Mouse (Mus musculus): ENCODE data around the gene Cxcr5.

Cxcr5 gene

DNA sequence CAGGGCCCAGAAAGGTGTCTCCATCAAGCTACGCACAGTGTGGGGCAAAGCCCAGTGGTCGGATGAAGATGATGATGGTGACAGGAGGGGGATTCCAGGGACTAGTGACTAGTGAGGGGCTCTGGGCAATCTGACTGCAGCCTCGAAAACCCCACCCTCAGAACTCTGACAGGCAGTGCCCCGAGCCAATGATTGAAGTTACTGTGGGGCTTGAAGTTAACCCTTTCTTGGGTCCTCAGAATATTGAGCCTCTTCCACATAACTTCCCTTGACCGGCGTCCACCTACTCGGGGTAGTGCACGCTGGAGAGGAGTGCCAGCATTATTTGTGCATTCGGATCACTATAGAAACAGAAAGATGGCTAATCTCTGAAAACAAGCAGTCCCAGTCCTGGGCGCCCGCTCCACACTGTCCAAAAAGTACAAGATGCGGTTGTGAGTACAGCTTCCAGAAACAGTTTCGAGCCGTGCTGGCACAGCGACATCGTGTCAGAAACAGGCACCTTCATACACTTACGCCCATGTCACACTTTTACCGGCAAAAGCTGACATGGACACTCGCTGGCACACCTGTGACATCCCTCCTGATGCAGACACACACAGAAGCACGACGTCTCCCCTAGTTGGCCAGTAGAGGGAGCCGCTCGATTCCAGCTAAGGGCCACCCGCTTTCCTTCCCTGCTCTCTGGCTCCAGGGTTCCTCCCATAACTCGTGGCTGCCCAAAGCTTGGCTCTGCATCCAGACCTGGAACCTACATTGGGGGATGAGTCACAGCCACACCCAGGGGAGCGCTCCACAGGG is 81.8 kb downstream of the Cxcr5 start:
- peak; percentile 94 for DNase-seq (ENCODE audit: inconsistent ontology term)

GRCm38 (mm10) chr9:44478959-44479605 is 82.6 kb downstream of the Cxcr5 start:
- peak; percentile 90 for DNase-seq (ENCODE audit: inconsistent ontology term)

- DNase-seq (ENCODE audit: inconsistent ontology term) = peak; percentile 89
Observed at GRCm38 (mm10) chr9:44478229-44478921, 83.3 kb downstream of the Cxcr5 start.

- peak; percentile 66 for DNase-seq (ENCODE audit: inconsistent ontology term)
Observed at GRCm38 (mm10) chr9:44477339-44478228, 84.1 kb downstream of the Cxcr5 start.

DNA sequence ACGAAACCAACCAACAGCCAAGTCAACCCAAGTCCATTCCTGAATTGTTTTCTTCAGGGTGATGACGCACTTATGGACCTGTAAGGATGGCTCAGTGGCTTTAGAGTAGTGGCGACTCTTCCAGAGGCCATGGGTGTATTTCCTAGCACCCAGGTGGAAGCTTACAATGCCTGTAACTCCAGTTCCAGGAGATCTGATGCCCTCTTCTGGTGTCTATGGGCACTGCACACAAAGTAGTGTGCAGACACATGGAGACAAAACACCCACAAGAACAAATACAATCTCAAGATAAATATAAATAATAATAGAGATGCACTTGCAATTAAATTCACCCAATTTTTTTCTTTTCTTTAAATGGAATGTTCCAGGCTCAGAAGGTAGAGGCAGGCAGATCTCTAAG is 85.7 kb downstream of the Cxcr5 start:
- DNase-seq (ENCODE audit: inconsistent ontology term) = no peak

DNA sequence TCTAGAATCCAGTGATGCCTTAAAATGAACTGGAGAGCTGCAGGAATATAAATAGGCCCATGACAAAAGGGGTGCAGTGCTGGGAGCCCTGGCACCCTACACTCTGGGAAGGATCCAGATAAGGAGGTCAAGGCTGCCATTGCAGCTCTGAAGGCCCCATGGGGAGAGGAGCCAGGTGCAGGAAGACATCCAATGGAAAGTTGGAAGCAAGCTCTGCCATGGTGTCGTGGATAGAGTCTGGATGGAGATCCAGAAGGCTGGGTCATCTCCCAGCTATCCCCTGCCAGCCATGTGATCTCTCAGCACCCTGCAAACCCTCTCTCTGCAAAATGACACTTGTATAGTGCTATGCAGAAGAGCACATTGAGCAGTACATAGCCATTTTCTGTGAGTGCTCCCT is 87.3 kb downstream of the Cxcr5 start:
- DNase-seq (ENCODE audit: inconsistent ontology term) = no peak

GRCm38 (mm10) chr9:44473184-44473583 is 88.5 kb downstream of the Cxcr5 start:
- no peak for DNase-seq (ENCODE audit: inconsistent ontology term)

DNA sequence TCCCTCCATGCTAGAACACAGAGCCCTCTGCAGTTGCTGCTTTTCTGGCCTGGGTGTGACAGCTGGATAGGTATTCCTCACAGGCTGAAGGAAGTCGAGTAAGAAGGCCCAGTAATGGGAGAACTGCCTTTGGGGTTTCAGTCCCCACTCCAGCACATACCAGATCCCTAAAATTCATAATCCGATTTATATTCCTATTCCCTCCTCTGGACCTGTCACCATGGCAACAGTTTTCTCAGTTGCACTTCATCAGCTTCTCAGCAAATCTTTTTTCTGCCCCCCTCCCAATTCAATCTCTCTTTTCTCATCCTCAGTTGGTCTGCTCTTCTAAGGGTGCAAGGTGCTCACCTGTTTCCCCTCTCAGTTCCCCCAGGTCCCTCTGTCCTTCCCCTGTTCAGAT is 92.9 kb downstream of the Cxcr5 start:
- no peak for DNase-seq (ENCODE audit: inconsistent ontology term)

DNA sequence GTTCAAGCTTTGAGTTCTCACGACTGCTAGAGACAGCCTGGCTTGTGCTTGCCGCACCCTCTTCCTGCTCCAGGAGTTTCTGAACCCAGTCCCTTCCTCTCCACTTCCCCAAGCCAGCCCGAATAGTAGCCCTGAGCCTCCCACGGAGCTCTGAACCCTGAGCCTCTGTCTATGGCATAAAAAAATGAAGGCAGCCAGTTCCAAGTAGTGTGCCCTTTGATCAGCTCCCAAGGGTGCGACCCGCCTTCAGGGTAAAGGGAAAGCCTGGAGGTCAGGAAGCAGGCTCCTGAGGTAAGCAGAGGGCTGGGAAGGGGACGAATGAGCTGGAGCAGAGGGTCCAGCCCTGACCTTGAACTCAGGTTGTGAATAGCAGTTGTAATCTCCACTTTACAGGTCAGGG is 93.5 kb downstream of the Cxcr5 start:
- no peak for DNase-seq (ENCODE audit: inconsistent ontology term)

GRCm38 (mm10) chr9:44461950-44462349 is 99.7 kb downstream of the Cxcr5 start:
- DNase-seq (ENCODE audit: inconsistent ontology term) = no peak
